Mouse (Mus musculus) heart, postnatal 0 days (tissue): ENCODE data around the gene 2310011J03Rik.
A peak's percentile ranks its signal among the peaks of the same experiment; 100 is the strongest.

ENCODE experiments used
- CTCF ChIP-seq: IDR thresholded peaks from 2 replicates; pipeline ENCODE4 v1.5.1; 2016; ENCODE audit warnings: antibody characterized with exemption, control low read depth, low read depth
- EP300 ChIP-seq: IDR thresholded peaks from 2 replicates; pipeline ENCODE4 v1.6.1; 2016; ENCODE audit warnings: antibody characterized with exemption, low read depth

GRCm38 (mm10) chr10:80302471-80302881 is 17.9 kb downstream of the 2310011J03Rik start:
- TF ChIP-seq CTCF (no peak), EP300 (0 out of 2 replicates have a peak, but pooled peaks have one; percentile 40)
